Mouse (Mus musculus) ES-E14 (cell line): ENCODE results near the gene Helt. TPM values are rescaled to one million over a fixed set of nuclear protein-coding genes. Genes with fewer than 3 reads are reported as not detected.
A peak's percentile ranks its signal among the peaks of the same experiment; 100 is the strongest.

Experiments used
- DNase-seq: peaks from one replicate; pipeline ENCODE4 v3.0.0-alpha.2; 2013; ENCODE audit warnings: low read depth, low spot score
- H3K27ac ChIP-seq: 2 replicates; pipeline ENCODE4 v1.5.1; 2012; ENCODE audit warnings: low read depth, mild to moderate bottlenecking, low read length, moderate library complexity, mixed read lengths; ENCODE audit not compliant: poor library complexity, insufficient read depth, severe bottlenecking
- H3K36me3 ChIP-seq: 2 replicates; pipeline ENCODE4 v1.6.1; 2012; ENCODE audit warnings: mild to moderate bottlenecking, low read length, moderate library complexity, mixed read lengths; ENCODE audit not compliant: control insufficient read depth, poor library complexity, insufficient read depth, severe bottlenecking
- H3K4me1 ChIP-seq, 2 experiments: fragments of 150-350 bp in 1 of 2; sonication (generic) in 1 of 2; 2 replicates each; pipeline ENCODE4 v1.6.1; 2012; ENCODE audit warnings: low read length in 2 of 2, mild to moderate bottlenecking in 1 of 2, mixed read lengths in 1 of 2; ENCODE audit not compliant: control insufficient read depth in 2 of 2, insufficient read depth in 2 of 2, poor library complexity in 1 of 2
- H3K4me3 ChIP-seq, 2 experiments: fragments of 150-350 bp in 1 of 2; sonication (generic) in 1 of 2; 2 replicates each; pipeline ENCODE4 v1.5.1; 2012; ENCODE audit warnings: low read length in 2 of 2, low read depth in 1 of 2, mild to moderate bottlenecking in 1 of 2, mixed read lengths in 1 of 2; ENCODE audit not compliant: insufficient read depth in 1 of 2, poor library complexity in 1 of 2, severe bottlenecking in 1 of 2
- H3K9ac ChIP-seq: 2 replicates; pipeline ENCODE4 v1.6.1; 2012; ENCODE audit warnings: low read depth, mild to moderate bottlenecking, low read length, mixed read lengths; ENCODE audit not compliant: poor library complexity, insufficient read depth, severe bottlenecking
- H3K9me3 ChIP-seq: fragments of 150-350 bp; sonication (generic); 2 replicates; pipeline ENCODE4 v1.6.1; 2012; ENCODE audit warnings: low read depth, mild to moderate bottlenecking, low read length; ENCODE audit not compliant: control insufficient read depth, insufficient read depth
- CHD2 ChIP-seq: IDR thresholded peaks from 2 replicates; pipeline ENCODE4 v1.6.1; 2014; ENCODE audit warnings: mild to moderate bottlenecking, low read depth, low read length, inconsistent platforms
- HCFC1 ChIP-seq: IDR thresholded peaks from 2 replicates; pipeline ENCODE4 v1.6.1; 2012; ENCODE audit warnings: low read length, inconsistent platforms, borderline replicate concordance; ENCODE audit not compliant: insufficient read depth
- MAFK ChIP-seq: IDR thresholded peaks from 2 replicates; pipeline ENCODE4 v1.6.1; 2014; ENCODE audit warnings: mild to moderate bottlenecking, low read depth, low read length, inconsistent platforms; ENCODE audit not compliant: insufficient read depth
- ZC3H11A ChIP-seq: IDR thresholded peaks from 2 replicates; pipeline ENCODE4 v1.6.1; 2012; ENCODE audit warnings: low read depth, mild to moderate bottlenecking, inconsistent platforms, low read length, borderline replicate concordance
- ZNF384 ChIP-seq: IDR thresholded peaks from 2 replicates; pipeline ENCODE4 v1.6.1; 2012; ENCODE audit warnings: low read depth, low read length, inconsistent platforms
- in situ Hi-C, 2 experiments: fragments of 600-800 bp; cut with MboI; formaldehyde crosslinking; loops; one replicate each; pipeline ENCODE4 v1.15.1; 2025; ENCODE audit warnings: low sequenced_read_pairs in 2 of 2, inconsistent platforms in 1 of 2; ENCODE audit not compliant: unreplicated experiment in 2 of 2
- total RNA-seq: library from RNA; depleted of rRNA; stranded (reverse); fragments of 300-350 nt; gene quantifications from 2 replicates; pipeline ENCODE4 v1.2.3, GENCODE M21; 2012

The Helt gene
- total RNA-seq, 1 experiment: not detected

DNA sequence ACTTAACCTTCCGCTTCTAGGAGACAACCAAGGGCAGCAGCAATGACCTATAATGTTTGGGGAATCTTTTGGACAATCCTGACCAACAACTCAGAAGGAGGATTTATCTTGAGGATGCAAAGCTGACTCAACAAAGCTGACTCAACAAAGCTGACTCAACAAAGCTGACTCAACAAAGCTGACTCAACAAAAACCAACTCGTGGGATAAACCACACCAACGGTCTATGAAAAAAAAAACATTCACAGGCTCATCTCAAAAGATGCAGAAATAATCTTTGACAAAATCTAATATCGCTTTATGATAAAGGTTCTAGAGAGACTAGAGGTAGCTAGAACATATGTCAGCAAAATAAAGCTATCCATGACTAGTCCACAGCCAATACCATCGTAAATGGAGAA is 24.3 kb upstream of the Helt start:
- Histone ChIP-seq H3K27ac (no peak overlapping the region), H3K9me3 (no peaks in the 10 kb centered on the region), H3K4me1 (no peaks in the 10 kb centered on the region), H3K9ac (no peak overlapping the region), H3K4me3 (no peak overlapping the region), H3K36me3 (no peaks in the 10 kb centered on the region)
- no peak for DNase-seq
- in situ Hi-C loops: no loop called here
- TF ChIP-seq ZC3H11A: no peak
- TF ChIP-seq ZNF384: no peak
- TF ChIP-seq CHD2: no peak
- peak; percentile 79 for TF ChIP-seq MAFK
- no peak for TF ChIP-seq HCFC1

DNA sequence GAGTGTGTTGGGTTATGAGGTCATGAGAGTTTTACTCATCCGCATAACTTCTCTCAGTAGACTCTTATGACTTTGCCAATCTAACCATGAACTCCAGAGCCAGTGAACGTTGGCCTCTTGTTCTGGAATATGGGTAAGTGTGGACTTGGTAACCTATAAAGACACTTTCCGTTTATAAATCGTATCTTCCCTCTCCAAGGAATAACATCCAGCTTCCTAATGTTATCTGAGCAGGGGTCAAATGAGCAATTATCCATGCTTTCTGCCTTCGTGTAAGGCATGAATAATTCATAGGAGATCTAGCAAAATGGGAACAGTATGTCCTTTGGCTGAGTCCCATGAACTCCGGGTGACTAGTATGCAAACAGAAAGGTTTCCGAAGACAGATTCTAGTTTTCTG is 22.7 kb upstream of the Helt start:
- no peak for DNase-seq
- no peaks in the 10 kb centered on the region for H3K36me3 ChIP-seq
- no peaks in the 10 kb centered on the region for H3K9me3 ChIP-seq
- no peak for TF ChIP-seq HCFC1
- no peak for TF ChIP-seq CHD2
- TF ChIP-seq ZNF384: no peak
- TF ChIP-seq ZC3H11A: no peak
- no peak for TF ChIP-seq MAFK
- no peaks in the 10 kb centered on the region for H3K4me1 ChIP-seq
- H3K27ac ChIP-seq: no peak overlapping the region
- in situ Hi-C loops: no loop called here
- H3K9ac ChIP-seq: no peak overlapping the region
- no peak overlapping the region for H3K4me3 ChIP-seq

DNA sequence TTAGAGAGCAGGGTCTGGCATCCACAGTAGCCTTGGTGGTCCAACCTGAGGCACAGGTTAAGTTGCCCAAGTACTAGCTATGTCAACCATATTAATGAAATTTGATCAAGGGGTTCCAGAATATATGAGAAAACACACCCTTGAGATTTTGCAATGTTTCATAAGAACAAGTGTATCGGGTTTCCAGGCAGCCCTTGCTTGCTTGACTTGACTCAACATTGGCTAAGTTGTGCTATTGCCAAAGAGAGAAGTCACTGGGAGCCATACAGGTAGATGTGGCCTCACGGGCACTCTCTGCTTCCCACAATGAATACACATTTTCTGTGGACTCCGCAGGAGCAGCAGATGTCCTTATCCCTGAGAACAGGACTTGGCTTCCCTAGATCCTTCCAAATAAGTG is 19.3 kb upstream of the Helt start:
- no peak overlapping the region for H3K4me3 ChIP-seq
- no peaks in the 10 kb centered on the region for H3K4me1 ChIP-seq
- no peak overlapping the region for H3K9ac ChIP-seq
- TF ChIP-seq ZC3H11A (no peak), CHD2 (no peak), ZNF384 (no peak), HCFC1 (no peak)
- no peak for DNase-seq
- H3K9me3 ChIP-seq: no peaks in the 10 kb centered on the region
- in situ Hi-C loops: loop anchor here in 1 of 2 experiments (5.0 kb wide), 1 partner anchor 234 kb away; no protein-coding TSS in a partner anchor
- H3K36me3 ChIP-seq: no peaks in the 10 kb centered on the region
- H3K27ac ChIP-seq: no peak overlapping the region

DNA sequence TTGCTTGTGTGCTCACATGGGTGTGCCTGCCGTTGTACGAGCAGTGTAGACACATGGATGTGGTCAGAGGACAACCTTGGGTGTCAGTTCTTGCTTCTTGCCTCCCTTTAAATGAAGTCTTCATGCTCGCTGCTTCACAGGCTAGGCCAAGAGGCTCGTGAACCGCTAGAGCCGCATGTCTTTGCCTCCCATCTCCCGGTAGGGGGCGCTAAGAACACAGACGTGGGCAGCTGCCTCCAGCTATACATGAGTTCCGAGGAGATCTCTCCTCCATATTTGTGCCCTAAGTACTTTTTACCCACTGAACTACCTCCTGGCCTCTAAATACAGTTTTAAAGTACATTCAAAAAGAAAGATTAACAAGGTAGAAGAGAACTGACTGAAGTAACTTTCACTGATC is 16.7 kb upstream of the Helt start:
- Histone ChIP-seq H3K36me3 (no peaks in the 10 kb centered on the region), H3K9ac (no peak overlapping the region), H3K4me3 (no peak overlapping the region), H3K27ac (no peak overlapping the region), H3K4me1 (no peaks in the 10 kb centered on the region), H3K9me3 (no peaks in the 10 kb centered on the region)
- peak; percentile 74 for DNase-seq
- in situ Hi-C loops: loop anchor here in 1 of 2 experiments (5.0 kb wide), 1 partner anchor 236 kb away; no protein-coding TSS in a partner anchor
- TF ChIP-seq ZNF384 (no peak), ZC3H11A (peak; percentile 74; the same call in 1 of the 2 replicates), HCFC1 (no peak), CHD2 (no peak)

DNA sequence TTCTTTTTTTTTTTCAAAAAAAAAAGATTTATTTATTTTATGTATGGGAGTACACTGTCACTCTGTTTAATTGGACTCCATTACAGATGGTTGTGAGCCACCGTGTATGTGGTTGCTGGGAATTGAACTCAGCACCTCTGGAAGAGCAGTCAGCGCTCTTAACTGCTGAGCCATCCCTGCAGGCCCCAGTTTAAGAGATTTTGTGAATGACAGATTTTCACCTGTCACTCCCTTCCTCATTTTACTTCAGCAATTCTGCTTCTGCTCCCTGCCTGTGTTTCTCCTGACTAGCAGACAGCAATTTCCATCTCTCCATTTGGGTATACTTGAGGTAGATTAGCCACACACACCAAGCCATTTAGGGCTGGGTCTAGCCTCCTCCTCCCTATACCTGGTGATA is 13.7 kb upstream of the Helt start:
- H3K9ac ChIP-seq: no peak overlapping the region
- no peak for DNase-seq
- no peaks in the 10 kb centered on the region for H3K36me3 ChIP-seq
- in situ Hi-C loops: no loop called here
- H3K27ac ChIP-seq: no peak overlapping the region
- TF ChIP-seq CHD2: no peak
- TF ChIP-seq ZNF384: no peak
- no peak for TF ChIP-seq HCFC1
- no peak for TF ChIP-seq ZC3H11A
- no peak for TF ChIP-seq MAFK
- no peaks in the 10 kb centered on the region for H3K9me3 ChIP-seq
- no peak overlapping the region for H3K4me3 ChIP-seq
- no peaks in the 10 kb centered on the region for H3K4me1 ChIP-seq
